Mouse (Mus musculus): Measurements from ENCODE around the gene Luc7l. TPM values are rescaled to one million over a fixed set of nuclear protein-coding genes. Genes with fewer than 3 reads are reported as not detected.

Luc7l gene
- total and polyA plus RNA-seq, 2 experiments, result 15.4 to 18.2 TPM

- Histone ChIP-seq H3K27me3 (ENCODE audit: control insufficient read depth, insufficient read depth, low read length) (no peaks in the 10 kb centered on the region), H3K9ac (ENCODE audit: low read depth, low read length) (no peak overlapping the region), H3K36me3 (ENCODE audit: control insufficient read depth, insufficient read depth, low read length) (no peaks in the 10 kb centered on the region), H3K79me2 (ENCODE audit: control insufficient read depth, insufficient read depth, low read length) (peaks cover 16% of the 10 kb centered on the region; the same call in 1 of the 2 replicates), H3K4me3 (ENCODE audit: insufficient read depth, low read depth, low read length) (no peak overlapping the region), H3K27ac (replicated peaks; ENCODE audit: insufficient read depth, low read depth, low read length) (no peak overlapping the region), H3K4me1 (ENCODE audit: control insufficient read depth, insufficient read depth, low read length) (peaks cover 5% of the 10 kb centered on the region; the same call in 1 of the 2 replicates)
- no peak for DNase-seq (ENCODE audit: extremely low read depth, low read depth, low spot score)
- 81% methylated on average over 6 of the region's 6 CpGs for WGBS
- TF ChIP-seq CTCF (IDR thresholded peaks at IDR 0.05; ENCODE audit: low read depth, low read length) (no peak), POLR2A (IDR thresholded peaks at IDR 0.05; ENCODE audit: extremely low read depth, insufficient read depth, low read length) (no peak)
Measured at GRCm38 (mm10) chr17:26240120-26240790, 12.4 kb upstream of the Luc7l start.

- no peak for DNase-seq (ENCODE audit: extremely low read depth, low read depth, low spot score)
- Histone ChIP-seq H3K27ac (replicated peaks; ENCODE audit: insufficient read depth, low read depth, low read length) (no peak overlapping the region), H3K9ac (ENCODE audit: low read depth, low read length) (no peak overlapping the region), H3K4me1 (ENCODE audit: control insufficient read depth, insufficient read depth, low read length) (peaks cover 5% of the 10 kb centered on the region; the same call in 1 of the 2 replicates), H3K36me3 (ENCODE audit: control insufficient read depth, insufficient read depth, low read length) (no peaks in the 10 kb centered on the region), H3K4me3 (ENCODE audit: insufficient read depth, low read depth, low read length) (no peak overlapping the region), H3K79me2 (ENCODE audit: control insufficient read depth, insufficient read depth, low read length) (peaks cover 16% of the 10 kb centered on the region; the same call in 1 of the 2 replicates), H3K27me3 (ENCODE audit: control insufficient read depth, insufficient read depth, low read length) (no peaks in the 10 kb centered on the region)
- 85% methylated on average over 6 of the region's 6 CpGs for WGBS
- TF ChIP-seq POLR2A (IDR thresholded peaks at IDR 0.05; ENCODE audit: extremely low read depth, insufficient read depth, low read length) (no peak), CTCF (IDR thresholded peaks at IDR 0.05; ENCODE audit: low read depth, low read length) (no peak)
Measured at GRCm38 (mm10) chr17:26240990-26241389, 11.7 kb upstream of the Luc7l start.

- no peaks in the 10 kb centered on the region for H3K27me3 ChIP-seq (ENCODE audit: control insufficient read depth, insufficient read depth, low read length)
- WGBS, result under 1% methylated on average over 32 of the region's 32 CpGs
- H3K36me3 ChIP-seq (ENCODE audit: control insufficient read depth, insufficient read depth, low read length), result no peaks in the 10 kb centered on the region
- peak overlapping the region; percentile 87 for H3K4me3 ChIP-seq (ENCODE audit: insufficient read depth, low read depth, low read length)
- TF ChIP-seq POLR2A (IDR thresholded peaks at IDR 0.05; ENCODE audit: extremely low read depth, insufficient read depth, low read length), result 0 out of 2 replicates have a peak, but pooled peaks have one; percentile 42
- TF ChIP-seq CTCF (IDR thresholded peaks at IDR 0.05; ENCODE audit: low read depth, low read length), result peak; percentile 62
- peaks cover 5% of the 10 kb centered on the region; the same call in 1 of the 2 replicates for H3K4me1 ChIP-seq (ENCODE audit: control insufficient read depth, insufficient read depth, low read length)
- peak overlapping the region; percentile 81 for H3K9ac ChIP-seq (ENCODE audit: low read depth, low read length)
- H3K79me2 ChIP-seq (ENCODE audit: control insufficient read depth, insufficient read depth, low read length), result peaks cover 16% of the 10 kb centered on the region; the same call in 1 of the 2 replicates
- peak; percentile 86 for DNase-seq (ENCODE audit: extremely low read depth, low read depth, low spot score)
- peak overlapping the region; percentile 89 for H3K27ac ChIP-seq (replicated peaks; ENCODE audit: insufficient read depth, low read depth, low read length)
Measured at GRCm38 (mm10) chr17:26243471-26244100, 9.1 kb upstream of the Luc7l start.

GRCm38 (mm10) chr17:26244101-26244841 is 8.4 kb upstream of the Luc7l start, which contains the start of gene Fam234a:
Gene Fam234a (minus strand): TSS chr17:26244242.
- Histone ChIP-seq H3K27ac (replicated peaks; ENCODE audit: insufficient read depth, low read depth, low read length) (peak within 1 kb of the TSS; percentile 89), H3K4me1 (ENCODE audit: control insufficient read depth, insufficient read depth, low read length) (peaks cover 5% of the 10 kb centered on the region; the same call in 1 of the 2 replicates), H3K27me3 (ENCODE audit: control insufficient read depth, insufficient read depth, low read length) (no peaks in the 10 kb centered on the region), H3K79me2 (ENCODE audit: control insufficient read depth, insufficient read depth, low read length) (peaks cover 16% of the 10 kb centered on the region; the same call in 1 of the 2 replicates), H3K36me3 (ENCODE audit: control insufficient read depth, insufficient read depth, low read length) (no peaks in the 10 kb centered on the region), H3K9ac (ENCODE audit: low read depth, low read length) (peak within 1 kb of the TSS; percentile 81), H3K4me3 (ENCODE audit: insufficient read depth, low read depth, low read length) (peak within 1 kb of the TSS; percentile 87)
- 4% methylated on average over 33 of the region's 33 CpGs for WGBS
- TF ChIP-seq POLR2A (IDR thresholded peaks at IDR 0.05; ENCODE audit: extremely low read depth, insufficient read depth, low read length), result no peak; the same call in 1 of the 2 replicates
- no peak for TF ChIP-seq CTCF (IDR thresholded peaks at IDR 0.05; ENCODE audit: low read depth, low read length)
- peak; percentile 92 for DNase-seq (ENCODE audit: extremely low read depth, low read depth, low spot score)

DNA sequence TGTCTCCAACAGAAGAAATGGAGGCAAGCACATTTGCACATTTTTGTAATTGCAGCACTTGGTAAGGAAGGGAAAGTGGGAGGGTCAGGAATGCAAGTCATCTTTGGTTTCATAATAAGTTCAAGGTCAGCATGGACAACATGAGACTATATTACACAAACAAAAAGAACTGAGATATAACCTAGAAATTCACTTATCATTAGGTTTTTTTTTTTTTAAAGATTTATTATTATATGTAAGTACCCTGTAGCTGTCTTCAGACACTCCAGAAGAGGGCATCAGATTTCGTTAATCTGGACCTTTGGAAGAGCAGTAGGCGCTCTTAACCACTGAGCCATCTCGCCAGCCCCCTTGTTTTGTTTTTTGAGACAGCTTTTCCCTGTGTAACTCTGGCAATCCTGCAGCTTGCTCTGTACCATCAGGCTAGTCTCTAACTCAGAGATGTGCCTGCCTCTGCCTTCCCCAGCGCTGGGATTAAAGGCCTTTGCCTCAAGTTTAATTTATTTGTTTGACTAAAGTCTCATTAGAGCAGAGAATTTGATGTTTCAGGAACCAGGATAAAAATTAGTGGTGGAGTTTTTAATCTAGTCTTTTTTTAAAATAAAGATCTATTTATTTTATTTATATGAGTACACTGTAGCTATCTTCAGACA is 684 bp upstream of the Luc7l start:
- DNase-seq (ENCODE audit: extremely low read depth, low read depth, low spot score), result no peak
- TF ChIP-seq POLR2A (IDR thresholded peaks at IDR 0.05; ENCODE audit: extremely low read depth, insufficient read depth, low read length), result no peak
- no peak for TF ChIP-seq CTCF (IDR thresholded peaks at IDR 0.05; ENCODE audit: low read depth, low read length)
- H3K4me1 ChIP-seq (ENCODE audit: control insufficient read depth, insufficient read depth, low read length), result peaks cover 6% of the 10 kb centered on the region
- peaks cover 8% of the 10 kb centered on the region for H3K36me3 ChIP-seq (ENCODE audit: control insufficient read depth, insufficient read depth, low read length)
- 75% methylated on average over 4 of the region's 4 CpGs for WGBS
- 0 out of 2 replicates have a peak overlapping the region, but pooled peaks have one; percentile 7 for H3K27ac ChIP-seq (replicated peaks; ENCODE audit: insufficient read depth, low read depth, low read length)
- no peak overlapping the region for H3K4me3 ChIP-seq (ENCODE audit: insufficient read depth, low read depth, low read length)
- no peak overlapping the region for H3K9ac ChIP-seq (ENCODE audit: low read depth, low read length)
- peaks cover 5% of the 10 kb centered on the region; the same call in 1 of the 2 replicates for H3K79me2 ChIP-seq (ENCODE audit: control insufficient read depth, insufficient read depth, low read length)
- no peaks in the 10 kb centered on the region for H3K27me3 ChIP-seq (ENCODE audit: control insufficient read depth, insufficient read depth, low read length)
